In genomic region chr19:42170025-42170969, GRCm38 (mm10) we compare ENCODE assay signal across 8 mouse cellular contexts. TPM values are rescaled to one million over a fixed set of nuclear protein-coding genes. Genes with fewer than 3 reads are reported as not detected.
DNase-seq lines count a peak whose midpoint lies in the region; ATAC-seq lines count a peak whose summit lies in the region.

No protein-coding gene starts in this region.

- H3K4me3 ChIP-seq in hindbrain, embryonic 11.5 days (ENCODE audit: low read depth, low read length) = peak overlapping the region; percentile 92

- 0 out of 2 replicates have a peak, but pooled peaks cover 7% of the 10 kb centered on the region for H3K27me3 ChIP-seq in hindbrain, embryonic 11.5 days (ENCODE audit: control insufficient read depth, insufficient read depth, low read length)

- peak overlapping the region; percentile 90 for H3K9ac ChIP-seq in hindbrain, embryonic 11.5 days (ENCODE audit: low read depth, low read length)

- H3K4me1 ChIP-seq in hindbrain, embryonic 11.5 days (replicated peaks; ENCODE audit: control insufficient read depth, insufficient read depth, low read length) = peaks cover 6% of the 10 kb centered on the region; the same call in 1 of the 2 replicates

- H3K36me3 ChIP-seq in hindbrain, embryonic 11.5 days (ENCODE audit: control insufficient read depth, insufficient read depth, low read length) = no peaks in the 10 kb centered on the region

- DNase-seq in MN1 (ENCODE audit: low spot score) = peak; percentile 94
- peak; percentile 96 for DNase-seq in cerebellum, adult 9-10 months
- DNase-seq in hindbrain, embryonic 11.5 days (ENCODE audit: low spot score) = peak; percentile 96
- peak; percentile 91 to 94 for DNase-seq in layer of hippocampus, postnatal 10 days (ENCODE audit: low spot score in 2 of 2)
- DNase-seq in lung, postnatal 10 days = peak; percentile 93
- peak; percentile 92 for DNase-seq in ovary, postnatal 36 days (ENCODE audit: low spot score)
- DNase-seq in thymus, postnatal 25 days = peak; percentile 96

- WGBS in hindbrain, embryonic 11.5 days = 2% methylated on average over 52 of the region's 56 CpGs

- H3K4me2 ChIP-seq in hindbrain, embryonic 11.5 days (replicated peaks; ENCODE audit: low read depth, low read length) = peak overlapping the region; percentile 92

- no peaks in the 10 kb centered on the region for H3K9me3 ChIP-seq in hindbrain, embryonic 11.5 days (ENCODE audit: control insufficient read depth, low read length)

- H3K27ac ChIP-seq in hindbrain, embryonic 11.5 days (ENCODE audit: low read depth, low read length) = peak overlapping the region; percentile 47; the same call in 1 of the 2 replicates

- ATAC-seq in frontal cortex, adult (ENCODE audit: low TSS enrichment) = peak; percentile 86
- peak; percentile 92 for ATAC-seq in hindbrain, embryonic 11.5 days (ENCODE audit: low FRiP score)

RNA-seq across cellular contexts. Expression of gene Zfyve27, which starts 6.5 kb away (rescaled TPM):
- polyA plus RNA-seq in hindbrain, embryonic 11.5 days (2014; fragmentation: Nextera tagmentation; extraction: Ambion mirVana) = 17.8 and 18.4 TPM in 2 replicates
- total RNA-seq in layer of hippocampus, postnatal 10 days (2021) = 100 to 1,000 TPM in 1 of 2 experiments, 10 to 100 TPM in 1; 86.9 to 124 TPM

RNA-seq across cellular contexts. Expression of gene Marveld1, which starts 23.1 kb away (rescaled TPM):
- 6.4 and 6.9 TPM in 2 replicates for polyA plus RNA-seq in hindbrain, embryonic 11.5 days (2014; fragmentation: Nextera tagmentation; extraction: Ambion mirVana)
- total RNA-seq in layer of hippocampus, postnatal 10 days (2021) = 10 to 100 TPM in 1 of 2 experiments, 1 to 10 TPM in 1; 9.9 to 12.9 TPM

RNA-seq across cellular contexts. Expression of gene Sfrp5, which starts 31.8 kb away (rescaled TPM):
- polyA plus RNA-seq in hindbrain, embryonic 11.5 days (2014; fragmentation: Nextera tagmentation; extraction: Ambion mirVana) = 0.80 and 0.85 TPM in 2 replicates
- total RNA-seq in layer of hippocampus, postnatal 10 days (2021) = under 1 TPM in 1 of 2 experiments, not detected in 1; 0.18 TPM

RNA-seq across cellular contexts. Expression of gene Avpi1, which starts 41.4 kb away (rescaled TPM):
- polyA plus RNA-seq in hindbrain, embryonic 11.5 days (2014; fragmentation: Nextera tagmentation; extraction: Ambion mirVana) = 11.0 and 14.1 TPM in 2 replicates
- total RNA-seq in layer of hippocampus, postnatal 10 days (2021) = 10 to 100 TPM; 15.8 to 18.0 TPM

Comparison
In these comparisons a context has a peak if more than half of its experiments do, and no peak if none do; other contexts are left out.
1. Peak in every context shown above with its lines: DNase-seq, ATAC-seq, H3K4me3 ChIP-seq and H3K27ac ChIP-seq.